Mouse (Mus musculus) granulocyte monocyte progenitor cell, adult 5-6 weeks (primary cell): ENCODE measurements around the gene Hmgn1. TPM values are rescaled to one million over a fixed set of nuclear protein-coding genes. Genes with fewer than 3 reads are reported as not detected.
A peak's percentile ranks its signal among the peaks of the same experiment; 100 is the strongest.
"Not testable (repeated sequence)": the region's sequence is repeated elsewhere in the genome, so short reads cannot be mapped to it uniquely, and the experiment has no call there.

Experiments
- ATAC-seq: replicated peaks from 2 replicates; pipeline ENCODE4 v1.8.0; 2016; ENCODE audit warnings: mild to moderate bottlenecking, moderate TSS enrichment, inconsistent platforms; ENCODE audit not compliant: poor library complexity, severe bottlenecking
- total RNA-seq, 2 experiments: library from RNA; stranded (forward) in 1 of 2; stranded (reverse) in 1 of 2; fragments of 200-712, 200-1000 nt in 1 of 2; fragments of >200 nt in 1 of 2; fragmentation: Nextera tagmentation in 1 of 2; gene quantifications; 2 replicates each; pipeline ENCODE4 v1.2.3; 2014 to 2017

Gene Hmgn1
- total RNA-seq, 2 experiments from 2014 or later, result 114 to 128 TPM

DNA sequence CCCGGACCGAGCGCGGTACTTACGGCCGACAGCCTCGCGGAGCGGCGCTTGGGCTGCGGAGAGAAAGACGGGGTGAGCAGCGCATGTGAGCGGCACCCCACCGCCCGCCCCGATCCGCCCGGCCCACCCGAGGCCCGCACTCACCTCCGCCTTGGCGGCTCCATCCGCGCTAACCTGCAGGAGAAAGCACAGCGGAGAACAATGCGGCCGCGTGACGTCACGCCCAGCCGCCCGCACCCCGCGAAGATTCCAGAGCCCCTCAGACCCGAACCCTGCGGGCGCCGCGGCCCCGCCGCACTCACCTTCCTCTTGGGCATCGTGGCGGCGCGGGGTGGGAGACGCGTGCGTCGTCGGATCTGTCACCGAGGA lies 257 bp downstream of the Hmgn1 start:
- ATAC-seq, result no peak

DNA sequence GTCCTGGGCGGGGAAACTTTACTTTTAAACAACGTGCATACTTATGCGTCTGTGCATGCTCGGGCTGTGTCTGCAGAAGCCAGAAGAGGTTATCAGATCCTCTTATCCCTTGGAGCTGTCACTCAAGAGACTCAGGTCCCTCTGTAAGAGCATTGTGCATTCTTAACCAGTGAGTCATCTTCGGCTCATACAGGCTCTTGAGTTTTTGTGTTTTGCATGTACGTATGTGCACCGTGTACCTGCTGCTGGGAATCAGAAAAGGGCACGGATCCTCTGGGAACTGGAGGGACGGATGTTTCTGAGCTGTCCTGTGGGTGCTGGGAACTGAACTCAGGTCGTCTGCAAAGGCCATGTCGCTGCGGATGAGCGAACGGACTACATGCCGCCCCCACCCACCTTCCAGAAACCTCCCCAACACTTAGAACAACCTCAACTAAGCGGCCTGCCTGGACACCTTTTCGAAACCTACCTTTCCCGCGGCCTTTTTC lies 801 bp downstream of the Hmgn1 start:
- ATAC-seq, result no peak

DNA sequence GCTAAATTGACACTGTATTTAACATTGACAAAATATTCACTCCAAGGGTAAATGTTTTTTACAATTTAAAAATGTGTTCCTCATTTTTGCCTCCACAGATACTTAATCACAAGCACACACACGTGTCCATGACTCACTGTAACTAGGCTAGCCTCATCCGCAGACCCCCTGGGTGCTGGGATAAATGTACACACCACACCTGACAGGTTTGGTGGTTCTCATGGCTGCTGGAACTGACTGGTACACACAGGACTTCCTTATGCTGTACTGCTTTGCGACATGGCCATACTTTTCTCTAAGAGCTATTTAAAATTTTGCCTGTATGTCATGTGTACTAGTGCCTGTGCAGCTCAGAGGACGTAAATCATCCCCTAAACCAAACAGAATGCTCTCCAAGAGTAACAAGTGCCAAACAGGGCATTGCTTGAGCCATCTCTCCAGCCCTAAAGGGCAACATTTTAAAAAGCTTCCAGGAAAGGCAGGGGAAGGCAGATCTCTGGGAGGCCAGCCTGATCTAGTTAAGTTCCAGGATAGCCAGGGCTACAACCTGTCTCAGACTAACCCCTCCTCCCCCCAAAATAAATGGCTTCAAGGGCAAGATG lies 7.4 kb downstream of the Hmgn1 start:
- no peak for ATAC-seq

DNA sequence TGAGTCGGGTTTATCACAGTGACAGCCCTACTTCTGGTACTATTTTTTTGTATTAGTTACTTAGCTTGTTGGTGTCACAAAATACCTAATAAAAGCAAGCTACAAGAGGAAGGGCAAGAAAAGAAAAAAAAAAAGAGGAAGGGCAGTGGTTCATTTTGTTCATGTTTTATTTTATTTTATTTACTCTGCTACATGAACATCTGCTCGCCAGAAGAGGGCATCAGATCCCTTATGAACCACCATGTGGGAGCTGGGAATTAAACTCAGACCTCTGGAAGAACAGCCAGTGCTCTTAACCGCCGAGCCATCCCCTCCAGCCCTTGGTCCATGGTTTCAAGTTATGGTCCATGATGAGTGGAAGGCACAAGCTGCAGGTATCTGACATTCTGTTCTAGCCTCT lies 12.8 kb downstream of the Hmgn1 start:
- ATAC-seq, result no peak; the same call in 1 of the 2 replicates

DNA sequence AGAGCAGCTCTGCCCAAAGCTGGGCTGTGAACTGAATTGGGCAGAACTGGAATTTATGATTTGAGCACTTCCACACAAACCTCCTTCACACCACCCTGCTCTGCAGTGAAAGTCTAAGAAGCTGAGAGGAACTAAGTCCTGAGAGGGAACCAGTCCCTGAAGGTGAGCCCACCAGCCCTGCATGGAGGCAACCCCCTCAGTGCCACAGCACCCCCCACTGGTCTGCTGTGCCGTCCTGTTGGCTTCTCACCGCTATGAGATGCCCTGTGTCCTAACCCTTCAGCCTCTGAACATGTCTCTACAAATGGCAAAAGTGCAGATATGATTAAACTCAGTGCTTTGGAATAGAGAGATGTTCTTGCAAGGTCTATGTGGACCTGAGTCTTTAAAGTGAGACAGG lies 14.8 kb downstream of the Hmgn1 start:
- ATAC-seq, result no peak

DNA sequence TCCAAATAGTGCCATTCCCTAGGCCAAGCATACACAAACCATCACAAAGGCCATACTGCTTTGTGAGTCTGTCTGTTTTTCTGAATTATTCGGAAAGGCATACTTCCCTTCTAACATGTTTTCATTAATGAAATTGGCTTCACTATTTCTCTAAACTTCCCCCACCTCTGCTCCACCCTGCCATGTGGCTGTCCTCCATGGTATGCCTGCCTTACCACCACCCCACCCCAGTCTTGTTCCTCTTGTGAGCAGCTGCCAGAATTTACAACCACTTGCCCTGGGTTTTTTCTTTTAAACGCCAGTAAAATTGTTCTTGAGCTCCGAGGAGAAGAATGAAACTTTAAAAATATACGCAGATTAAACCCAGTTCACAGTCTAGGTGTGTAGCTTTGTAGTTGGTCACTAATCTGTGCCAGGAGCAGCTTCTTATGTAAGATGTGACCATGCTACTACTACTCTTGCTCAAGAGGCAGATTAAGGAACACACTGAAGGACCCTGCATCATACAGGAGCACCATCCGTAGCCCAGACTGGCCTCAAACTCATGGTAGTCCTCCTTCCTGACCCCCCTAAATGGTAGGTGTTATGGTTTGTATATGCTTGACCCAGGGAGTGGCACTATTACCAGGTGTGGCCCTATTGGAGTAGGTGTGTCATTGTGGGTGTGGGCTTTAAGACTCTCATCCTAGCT lies 16.7 kb downstream of the Hmgn1 start:
- peak; percentile 61 for ATAC-seq

DNA sequence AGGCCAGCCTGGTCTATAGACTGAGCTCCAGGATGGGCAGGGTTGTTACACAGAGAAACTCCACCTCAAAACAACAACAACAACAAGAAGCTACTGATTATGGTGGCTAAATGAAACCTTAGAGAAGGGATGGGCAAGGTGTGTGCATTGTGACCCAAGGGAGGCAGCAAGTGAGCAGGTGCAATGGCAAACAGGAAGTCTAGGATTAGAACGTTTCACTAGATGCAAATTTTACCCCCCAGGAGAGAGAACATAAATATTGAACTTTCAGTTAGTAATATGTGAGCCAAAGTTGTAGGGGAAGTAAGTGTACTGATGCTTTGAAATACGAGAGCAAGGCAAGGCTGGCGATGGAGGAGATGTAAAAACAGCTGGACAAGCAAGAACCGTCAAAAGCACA lies 17.9 kb downstream of the Hmgn1 start:
- ATAC-seq, result no peak

DNA sequence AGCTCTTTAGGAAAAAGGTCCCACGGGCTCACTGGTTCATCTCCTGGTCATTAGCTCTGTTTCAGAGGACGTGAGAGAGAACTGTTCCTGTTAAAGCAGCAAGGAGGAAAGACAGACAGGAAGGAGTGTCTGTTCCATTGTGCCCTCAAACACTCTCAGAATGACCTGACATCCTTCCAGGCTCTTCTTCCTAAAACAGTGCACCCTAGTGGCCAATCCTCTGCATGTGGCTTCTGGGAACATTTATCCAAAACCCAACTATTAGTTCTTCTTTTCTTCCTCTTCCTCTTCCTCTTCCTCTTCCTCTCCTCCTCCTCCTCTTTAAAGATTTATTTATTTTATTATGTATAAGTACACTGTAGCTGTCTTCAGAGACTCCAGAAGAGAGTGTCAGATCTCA lies 24.5 kb downstream of the Hmgn1 start:
- peak; percentile 71 for ATAC-seq

DNA sequence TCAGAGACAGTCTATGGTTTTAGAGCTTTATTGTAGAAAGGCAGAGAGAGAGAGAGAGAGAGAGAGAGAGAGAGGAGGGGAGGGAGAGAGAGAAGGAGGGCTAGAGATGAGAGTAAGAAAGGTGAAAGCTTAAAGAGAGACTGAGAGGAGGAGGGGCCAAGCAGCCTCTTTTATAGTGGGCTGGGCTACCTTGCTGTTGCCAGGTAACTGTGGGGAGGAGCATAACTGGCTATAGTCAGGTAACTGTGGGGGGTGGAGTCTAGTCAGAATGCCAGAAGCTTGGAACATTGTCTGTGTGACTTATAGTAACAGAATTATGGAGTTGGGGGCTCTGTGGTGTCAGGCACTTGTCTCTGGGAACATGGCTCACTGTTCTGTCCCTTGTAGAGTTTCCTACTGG lies 29.7 kb downstream of the Hmgn1 start:
- ATAC-seq, result not testable (repeated sequence)

DNA sequence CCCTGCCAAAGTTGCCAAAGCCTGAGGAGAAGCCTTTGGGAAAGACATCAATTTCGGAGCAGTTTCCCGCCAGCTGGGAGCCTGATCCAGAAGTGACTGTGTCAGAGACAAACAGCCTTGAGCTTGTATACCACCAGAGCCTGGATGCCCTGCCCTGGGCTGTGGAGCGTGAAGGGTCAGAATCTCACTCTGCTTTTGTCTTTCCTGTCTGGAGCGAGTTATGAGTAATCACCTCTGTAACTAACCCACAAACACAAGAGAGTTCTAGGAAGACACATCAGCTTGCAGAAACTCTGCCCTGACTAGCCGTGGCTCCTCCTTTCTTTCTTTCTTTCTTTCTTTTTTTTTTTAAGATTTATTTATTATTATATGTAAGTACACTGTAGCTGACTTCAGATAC lies 31.6 kb downstream of the Hmgn1 start:
- no peak for ATAC-seq

DNA sequence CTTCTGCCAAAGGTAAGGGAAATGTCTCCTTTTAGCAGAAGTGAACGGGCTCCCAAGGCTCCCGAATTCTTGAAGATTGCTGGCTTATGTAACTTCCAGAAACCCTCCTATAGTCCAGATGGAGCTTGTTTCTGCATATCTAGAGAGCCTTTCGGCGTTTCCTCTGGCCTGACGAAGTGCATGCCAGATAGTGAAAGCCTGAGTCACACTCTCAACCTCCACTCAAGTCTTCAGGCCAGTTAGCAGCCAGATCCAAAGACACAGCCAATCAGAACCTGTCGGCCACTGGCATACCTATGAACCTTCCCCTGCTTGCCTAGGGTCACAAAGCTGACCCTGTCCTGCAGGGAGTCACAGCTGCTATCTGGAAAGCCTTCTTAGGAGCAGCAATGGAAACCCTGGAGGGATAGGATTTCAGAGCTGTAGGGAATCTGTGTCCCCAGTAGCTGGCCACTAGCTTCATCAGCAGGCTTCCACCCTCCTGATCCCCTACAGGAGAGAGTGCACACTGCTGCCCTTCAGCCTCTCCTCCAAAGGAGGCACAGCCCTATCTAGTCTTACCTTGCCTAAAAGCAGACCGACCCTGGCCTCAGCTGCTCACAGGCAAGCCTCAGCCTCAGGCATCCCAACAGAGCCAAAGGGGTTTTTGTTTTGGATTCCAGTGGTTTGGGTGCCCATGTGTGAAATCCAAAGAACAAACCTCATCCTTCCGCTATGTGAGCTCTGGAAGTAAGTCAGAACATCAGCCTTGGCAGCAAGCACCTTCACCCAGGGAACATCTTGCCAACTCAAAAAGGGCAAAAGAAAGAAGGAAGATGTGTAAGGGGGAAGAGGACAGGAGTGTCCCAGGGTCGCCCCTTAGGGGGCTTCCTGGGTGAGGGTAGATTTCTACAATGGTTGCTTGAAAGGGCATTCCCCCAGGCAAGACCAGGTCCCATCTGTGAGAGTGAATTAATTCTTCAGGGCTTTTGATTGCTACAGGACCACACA lies 35.7 kb downstream of the Hmgn1 start:
- no peak for ATAC-seq

DNA sequence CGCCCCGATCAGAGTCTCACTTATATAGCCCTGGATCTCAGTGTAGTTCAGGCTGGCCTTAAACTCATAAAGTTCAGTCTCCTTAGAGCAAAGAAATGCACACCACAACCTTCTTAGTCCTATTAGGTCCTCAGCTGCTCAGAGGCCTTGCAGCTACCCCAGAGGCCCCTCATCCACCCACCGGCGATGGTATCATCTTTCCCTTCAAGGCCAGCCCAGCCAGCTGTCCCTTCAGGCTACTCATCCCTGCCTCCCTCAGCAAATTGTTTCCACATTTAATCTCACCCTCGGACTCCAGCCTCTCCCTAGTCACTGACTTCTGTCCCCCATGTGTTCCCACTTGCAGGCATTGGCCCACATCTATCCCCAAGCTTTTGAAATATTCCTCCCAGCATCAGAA lies 39.4 kb downstream of the Hmgn1 start:
- no peak for ATAC-seq

DNA sequence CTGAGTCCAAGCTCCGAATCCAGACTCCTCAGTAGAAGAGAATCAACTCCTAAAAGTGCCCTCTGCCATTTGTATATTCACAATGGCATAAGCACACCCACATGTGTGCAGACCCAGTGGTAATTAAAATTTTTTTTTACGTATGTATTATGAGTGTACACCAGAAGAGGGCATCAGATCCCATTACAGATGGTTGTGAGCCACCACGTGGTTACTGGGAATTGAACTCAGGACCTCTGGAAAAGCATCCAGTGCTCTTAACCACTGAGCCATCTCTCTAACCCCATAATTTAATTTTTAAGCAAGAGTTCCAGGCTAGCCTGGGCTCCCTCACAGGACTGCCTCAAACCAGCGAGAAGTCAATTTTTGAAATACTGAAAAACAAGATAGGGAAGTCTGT lies 40.1 kb downstream of the Hmgn1 start:
- ATAC-seq, result no peak

DNA sequence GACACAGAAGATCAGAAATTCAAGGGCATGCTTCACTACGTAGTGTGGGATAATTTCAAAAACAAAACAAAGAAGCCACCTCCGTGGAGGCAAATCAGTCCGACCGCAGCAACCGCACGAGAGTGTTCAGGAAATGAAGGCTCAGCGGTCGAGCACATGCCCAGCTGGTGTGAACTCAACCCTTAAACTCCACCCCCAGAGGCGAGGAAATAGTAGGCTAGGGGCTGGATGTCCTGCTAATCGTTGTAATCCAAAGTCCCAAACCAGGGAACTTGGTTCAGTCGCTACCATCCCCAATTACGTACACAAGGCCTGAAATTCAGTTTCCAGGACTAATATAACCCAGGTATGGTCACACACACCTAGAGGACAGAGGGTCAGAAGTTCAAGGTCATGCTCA lies 40.5 kb downstream of the Hmgn1 start:
- ATAC-seq, result peak; percentile 54

DNA sequence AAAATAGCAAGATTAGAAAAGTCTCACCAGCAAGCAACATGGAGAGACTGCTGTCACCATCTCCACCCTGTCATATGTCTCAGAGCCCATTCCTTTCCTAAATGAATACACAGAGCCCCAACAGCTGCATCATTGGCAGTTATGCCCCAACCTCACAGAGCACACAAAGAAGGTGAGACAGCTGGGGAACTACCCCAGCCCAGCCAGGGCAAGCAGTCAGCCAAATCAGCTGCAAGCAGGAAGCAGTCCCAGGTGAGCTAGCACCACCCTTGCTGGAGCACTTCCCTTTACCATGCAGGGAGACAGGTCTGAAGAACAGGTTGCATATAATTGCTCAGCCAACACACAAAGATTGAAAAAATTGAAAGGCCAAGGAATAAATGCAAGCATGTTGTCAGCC lies 41.9 kb downstream of the Hmgn1 start:
- no peak for ATAC-seq

DNA sequence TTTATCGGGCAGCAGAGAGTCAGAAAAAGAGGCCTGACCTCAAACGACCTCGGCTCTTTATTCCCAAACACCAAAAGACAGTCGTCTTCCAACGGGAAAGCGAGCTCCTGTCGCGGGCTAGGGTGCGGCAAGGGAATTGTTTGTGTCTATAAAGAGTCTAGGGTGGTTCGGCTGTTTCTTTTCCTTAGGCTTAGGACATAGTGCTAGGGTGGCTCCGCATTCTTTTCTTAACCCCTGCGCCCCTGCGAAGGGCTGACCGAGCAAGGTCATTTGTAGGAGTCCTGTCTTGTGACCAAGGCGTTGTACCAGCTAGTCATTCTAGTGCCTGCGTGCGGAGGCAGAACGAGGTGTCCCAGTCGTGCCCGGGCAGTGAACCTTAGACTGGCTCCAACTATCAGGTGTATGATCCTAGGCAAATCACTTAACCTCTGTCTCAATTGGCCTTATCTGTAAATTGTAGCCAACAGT lies 44.3 kb downstream of the Hmgn1 start:
- ATAC-seq, result no peak

DNA sequence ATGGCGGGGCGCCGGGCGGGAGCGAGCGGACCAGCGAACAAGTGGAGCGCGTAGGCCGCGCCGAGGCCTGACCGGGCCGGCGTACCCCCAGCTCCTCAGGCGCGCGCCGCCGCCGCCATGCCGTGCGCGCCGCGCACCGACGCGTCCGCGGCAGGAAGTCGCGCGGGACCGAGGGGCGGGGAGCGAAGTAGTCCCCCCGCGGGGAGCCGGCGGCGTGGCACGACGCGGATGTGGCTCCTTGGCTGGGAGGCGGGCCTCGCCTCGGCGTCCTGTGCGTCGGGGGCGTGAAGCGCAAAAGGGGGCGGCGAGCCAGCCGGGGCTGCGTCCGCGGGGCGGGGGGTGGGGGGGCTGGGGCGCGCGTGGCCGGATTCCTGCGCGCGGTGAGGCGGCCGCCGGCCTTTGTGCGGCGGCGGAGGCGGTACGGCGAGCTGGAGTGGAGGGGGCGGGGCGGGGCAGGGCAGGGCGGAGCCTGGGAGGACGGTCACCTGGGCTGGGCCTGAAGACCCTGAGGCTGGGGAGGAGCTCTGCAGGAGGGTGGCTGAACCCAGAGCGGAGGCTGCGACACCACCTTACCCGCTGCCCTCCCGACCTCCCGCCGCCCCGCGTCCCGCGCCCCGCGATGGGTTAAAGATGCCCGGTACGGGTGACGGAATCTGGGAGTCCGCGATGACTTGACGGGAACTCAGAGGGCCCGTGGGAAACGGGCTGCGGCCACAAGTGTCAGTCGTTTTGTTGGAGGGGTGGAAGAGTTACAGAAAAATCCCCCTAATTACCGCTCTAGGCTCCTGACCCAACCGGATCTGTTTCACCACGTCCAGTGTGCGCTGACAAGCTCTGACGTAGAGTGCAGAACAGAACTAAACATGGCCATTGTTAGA lies 45.0 kb downstream of the Hmgn1 start, which contains the start of gene Brwd1:
TSS of gene Brwd1 (minus strand) at position 226 of the 878 bp plus-strand sequence.
- peak; percentile 57 for ATAC-seq

DNA sequence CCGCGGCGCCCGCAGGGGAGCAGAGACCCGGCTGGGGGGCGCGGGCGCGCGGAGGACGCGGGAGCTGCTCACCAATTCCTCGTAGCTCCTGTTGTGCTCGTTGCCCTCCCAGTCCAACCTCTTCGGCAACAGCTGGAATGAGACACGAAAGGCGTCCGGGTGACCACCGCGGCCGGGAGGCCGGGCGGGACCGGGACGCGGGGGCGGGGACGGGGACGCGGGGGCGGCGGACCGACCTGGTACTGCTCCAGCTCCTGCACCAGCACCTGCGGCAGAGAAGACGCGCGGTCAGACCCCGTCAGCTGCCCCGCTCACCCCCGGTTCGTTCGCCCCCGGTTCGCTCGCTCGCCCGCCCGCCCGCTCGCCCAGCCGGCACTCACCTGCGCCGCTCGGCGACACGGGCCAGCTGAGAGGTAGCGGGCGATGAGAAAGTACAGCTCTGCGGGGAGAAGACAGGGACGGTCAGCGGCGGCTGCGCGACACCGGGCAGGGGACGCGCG lies 45.7 kb downstream of the Hmgn1 start:
- ATAC-seq, result no peak

DNA sequence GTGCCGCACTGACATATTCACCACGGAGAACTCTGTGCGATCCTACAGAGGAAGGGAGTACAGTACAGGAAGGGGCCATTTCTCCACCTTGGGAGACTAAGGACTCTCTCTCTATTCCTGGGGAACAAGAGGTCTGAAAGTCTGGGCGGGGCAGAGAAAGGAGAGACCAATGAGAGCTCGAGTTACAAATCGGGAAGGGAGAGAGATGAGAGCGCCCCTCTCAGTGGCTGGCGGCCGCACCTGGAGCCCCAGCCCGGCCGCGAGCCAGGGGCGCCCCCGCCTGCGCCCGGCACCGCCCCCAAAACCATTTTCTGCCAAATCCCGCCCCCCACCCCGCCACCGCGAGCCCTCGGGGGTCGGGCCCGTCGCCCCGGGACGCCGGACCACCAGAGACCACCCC lies 46.2 kb downstream of the Hmgn1 start:
- peak; percentile 77 for ATAC-seq

DNA sequence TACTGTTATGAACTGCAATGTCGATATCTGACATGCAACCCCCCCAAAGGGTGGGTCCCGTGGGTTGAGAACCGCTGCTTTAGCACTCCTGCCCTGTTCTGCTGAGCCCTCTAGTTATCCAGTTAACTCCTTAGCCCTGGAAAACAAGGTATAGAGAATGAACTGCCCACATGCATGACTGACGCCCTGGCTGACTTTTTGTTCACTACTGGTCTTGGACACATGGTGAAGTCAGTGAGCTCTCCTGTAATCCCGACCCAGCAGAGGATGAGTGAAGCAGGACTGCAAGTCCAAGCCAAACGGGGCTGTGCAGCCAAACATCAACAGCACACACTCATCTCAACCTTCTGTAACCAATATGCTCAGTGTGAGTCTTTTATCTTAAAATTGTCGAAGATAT lies 47.0 kb downstream of the Hmgn1 start:
- ATAC-seq, result no peak
